Mouse (Mus musculus) forebrain, embryonic 11.5 days (tissue): ENCODE results near the gene Cblb. TPM values are rescaled to one million over a fixed set of nuclear protein-coding genes. Genes with fewer than 3 reads are reported as not detected.

ENCODE experiments used
- ATAC-seq: fragments of 200-750 bp; cut with Nextera tagmentation; replicated peaks from 2 replicates; pipeline ENCODE4 v1.8.0; 2017; ENCODE audit warnings: moderate TSS enrichment; ENCODE audit not compliant: low FRiP score
- DNase-seq: peaks from one replicate; pipeline ENCODE4 v3.0.0-alpha.2; 2017; ENCODE audit warnings: low spot score
- H3K27ac ChIP-seq: fragments of 300-500 bp; sonication (generic); 2 replicates; pipeline ENCODE4 v1.5.1; 2014; ENCODE audit warnings: low read depth, low read length
- H3K27me3 ChIP-seq: fragments of 300-500 bp; sonication (generic); 2 replicates; pipeline ENCODE4 v1.6.1; 2014; ENCODE audit warnings: mild to moderate bottlenecking, low read length, mixed read lengths; ENCODE audit not compliant: control insufficient read depth, insufficient read depth
- H3K36me3 ChIP-seq: fragments of 300-500 bp; sonication (generic); 2 replicates; pipeline ENCODE4 v1.6.1; 2014; ENCODE audit warnings: mild to moderate bottlenecking, low read length, moderate library complexity, mixed read lengths; ENCODE audit not compliant: control insufficient read depth, insufficient read depth
- H3K4me1 ChIP-seq: fragments of 300-500 bp; sonication (generic); replicated peaks from 2 replicates; pipeline ENCODE4 v1.6.1; 2014; ENCODE audit warnings: low read length, mixed read lengths; ENCODE audit not compliant: control insufficient read depth, insufficient read depth
- H3K4me2 ChIP-seq: fragments of 300-500 bp; sonication (generic); 2 replicates; pipeline ENCODE4 v1.6.1; 2014; ENCODE audit warnings: low read depth, mild to moderate bottlenecking, low read length, moderate library complexity, mixed read lengths; ENCODE audit not compliant: severe bottlenecking
- H3K4me3 ChIP-seq: fragments of 300-500 bp; sonication (generic); 2 replicates; pipeline ENCODE4 v1.5.1; 2014; ENCODE audit warnings: low read depth, low read length
- H3K9ac ChIP-seq: fragments of 300-500 bp; sonication (generic); 2 replicates; pipeline ENCODE4 v1.6.1; 2014; ENCODE audit warnings: low read length
- H3K9me3 ChIP-seq: fragments of 300-500 bp; sonication (generic); 2 replicates; pipeline ENCODE4 v1.6.1; 2016; ENCODE audit warnings: low read length, mixed read lengths; ENCODE audit not compliant: control insufficient read depth
- WGBS: fragments of 180-500 bp; shearing (Covaris S2); extraction: QIAGEN DNeasy Blood & Tissue Kit; methylation state at CpG from one replicate; pipeline ENCODE4 v1.1.7; 2014; 5-methylcytosine and 5-hydroxymethylcytosine counted together
- polyA plus RNA-seq: library from polyadenylated mRNA; unstranded; fragments of >200 nt; fragmentation: Nextera tagmentation; extraction: Ambion mirVana; gene quantifications from 2 replicates; pipeline ENCODE4 v1.2.1, GENCODE M21; 2014

Cblb gene
- polyA plus RNA-seq, 1 experiment from 2014 or later: 42.9 TPM

GRCm38 (mm10) chr16:52008471-52008870, 22.6 kb upstream of the Cblb start:
- no peaks in the 10 kb centered on the region for H3K4me1 ChIP-seq
- no peak overlapping the region for H3K9ac ChIP-seq
- 76% methylated on average over 2 of the region's 2 CpGs for WGBS
- DNase-seq (no peak), ATAC-seq (no peak)
- no peak overlapping the region for H3K4me2 ChIP-seq
- H3K9me3 ChIP-seq: no peaks in the 10 kb centered on the region
- no peaks in the 10 kb centered on the region for H3K27me3 ChIP-seq
- no peak overlapping the region for H3K4me3 ChIP-seq
- H3K27ac ChIP-seq: no peak overlapping the region
- H3K36me3 ChIP-seq: no peaks in the 10 kb centered on the region

- ATAC-seq (no peak), DNase-seq (no peak)
- Histone ChIP-seq H3K4me3 (no peak overlapping the region), H3K36me3 (no peaks in the 10 kb centered on the region), H3K27me3 (no peaks in the 10 kb centered on the region), H3K4me2 (no peak overlapping the region), H3K9ac (no peak overlapping the region), H3K27ac (no peak overlapping the region), H3K9me3 (no peaks in the 10 kb centered on the region), H3K4me1 (no peaks in the 10 kb centered on the region)
- WGBS: 91% methylated on average over 6 of the region's 6 CpGs
These were observed 21.6 kb upstream of the Cblb start for GRCm38 (mm10) chr16:52009421-52009820.

GRCm38 (mm10) chr16:52012984-52013383, 18.0 kb upstream of the Cblb start:
- no peaks in the 10 kb centered on the region for H3K9me3 ChIP-seq
- no peak overlapping the region for H3K4me3 ChIP-seq
- H3K4me2 ChIP-seq: no peak overlapping the region
- no peak overlapping the region for H3K27ac ChIP-seq
- H3K27me3 ChIP-seq: no peaks in the 10 kb centered on the region
- DNase-seq (no peak), ATAC-seq (no peak)
- H3K4me1 ChIP-seq: no peaks in the 10 kb centered on the region
- H3K9ac ChIP-seq: no peak overlapping the region
- 85% methylated on average over 3 of the region's 3 CpGs for WGBS
- no peaks in the 10 kb centered on the region for H3K36me3 ChIP-seq

GRCm38 (mm10) chr16:52013812-52014211, 17.2 kb upstream of the Cblb start:
- 89% methylated on average over 2 of the region's 2 CpGs for WGBS

GRCm38 (mm10) chr16:52023417-52023816, 7.6 kb upstream of the Cblb start:
- ATAC-seq: peak; percentile 74

More at GRCm38 (mm10) chr16:52013812-52014211, 17.2 kb upstream of the Cblb start:
- Histone ChIP-seq H3K4me2 (no peak overlapping the region), H3K9ac (no peak overlapping the region), H3K4me3 (no peak overlapping the region), H3K27ac (no peak overlapping the region), H3K4me1 (no peaks in the 10 kb centered on the region), H3K27me3 (no peaks in the 10 kb centered on the region), H3K9me3 (no peaks in the 10 kb centered on the region), H3K36me3 (no peaks in the 10 kb centered on the region)
- no peak for DNase-seq
- no peak for ATAC-seq

GRCm38 (mm10) chr16:52027326-52027725, 3.7 kb upstream of the Cblb start:
- H3K9me3 ChIP-seq: no peaks in the 10 kb centered on the region
- no peak overlapping the region for H3K4me2 ChIP-seq
- DNase-seq (no peak), ATAC-seq (no peak)
- no peak overlapping the region for H3K9ac ChIP-seq
- no peak overlapping the region for H3K4me3 ChIP-seq
- no peaks in the 10 kb centered on the region for H3K27me3 ChIP-seq
- no peak overlapping the region for H3K27ac ChIP-seq
- H3K4me1 ChIP-seq: no peaks in the 10 kb centered on the region; the same call in 1 of the 2 replicates
- WGBS: 96% methylated on average over 4 of the region's 4 CpGs
- no peaks in the 10 kb centered on the region for H3K36me3 ChIP-seq

More at GRCm38 (mm10) chr16:52023417-52023816, 7.6 kb upstream of the Cblb start:
- 49% methylated on average over 5 of the region's 5 CpGs for WGBS
- no peak overlapping the region for H3K4me3 ChIP-seq
- no peak for DNase-seq
- no peak overlapping the region for H3K9ac ChIP-seq
- no peak overlapping the region for H3K4me2 ChIP-seq
- H3K27ac ChIP-seq: no peak overlapping the region
- H3K27me3 ChIP-seq: no peaks in the 10 kb centered on the region
- no peaks in the 10 kb centered on the region for H3K9me3 ChIP-seq
- no peaks in the 10 kb centered on the region for H3K4me1 ChIP-seq
- H3K36me3 ChIP-seq: no peaks in the 10 kb centered on the region

GRCm38 (mm10) chr16:52029001-52029400, 2.0 kb upstream of the Cblb start:
- Histone ChIP-seq H3K4me3 (no peak overlapping the region), H3K9me3 (no peaks in the 10 kb centered on the region), H3K9ac (no peak overlapping the region), H3K4me1 (no peaks in the 10 kb centered on the region; the same call in 1 of the 2 replicates), H3K4me2 (no peak overlapping the region), H3K27me3 (no peaks in the 10 kb centered on the region), H3K36me3 (no peaks in the 10 kb centered on the region), H3K27ac (no peak overlapping the region)
- WGBS: 83% methylated on average over 3 of the region's 3 CpGs
- DNase-seq (no peak), ATAC-seq (no peak)

- WGBS: under 1% methylated on average over 37 of the region's 37 CpGs
These were observed 757 bp downstream of the Cblb start for GRCm38 (mm10) chr16:52031712-52032251.

More at GRCm38 (mm10) chr16:52031712-52032251, 757 bp downstream of the Cblb start:
- Histone ChIP-seq H3K36me3 (no peaks in the 10 kb centered on the region; the same call in 1 of the 2 replicates), H3K4me3 (peak overlapping the region; percentile 90), H3K9me3 (no peaks in the 10 kb centered on the region), H3K4me1 (no peaks in the 10 kb centered on the region; the same call in 1 of the 2 replicates), H3K27me3 (no peaks in the 10 kb centered on the region), H3K4me2 (peak overlapping the region; percentile 70), H3K27ac (peak overlapping the region; percentile 93), H3K9ac (peak overlapping the region; percentile 94)
- ATAC-seq: peak; percentile 78
- peak; percentile 90 for DNase-seq
